Comparison of ENCODE assay signal across 7 mouse cellular contexts in genomic region chr11:62248401-62249244, GRCm38 (mm10). TPM values are rescaled to one million over a fixed set of nuclear protein-coding genes. Genes with fewer than 3 reads are reported as not detected.
DNase-seq lines count a peak whose midpoint lies in the region; ATAC-seq lines count a peak whose summit lies in the region.

Adora2b (plus strand) TSS chr11:62248984.

- peak within 1 kb of the TSS; percentile 27 for H3K9ac ChIP-seq in intestine, embryonic 14.5 days (ENCODE audit: low read length)
- peak within 1 kb of the TSS; percentile 64 for H3K9ac ChIP-seq in midbrain, embryonic 16.5 days (ENCODE audit: low read depth, low read length)

- 0 out of 2 replicates have a peak within 1 kb of the TSS, but pooled peaks have one; percentile 28 for H3K27ac ChIP-seq in intestine, embryonic 14.5 days (ENCODE audit: low read depth)
- no peak within 1 kb of the TSS for H3K27ac ChIP-seq in midbrain, embryonic 16.5 days (ENCODE audit: low read length)

- H3K4me1 ChIP-seq in intestine, embryonic 14.5 days (replicated peaks; ENCODE audit: control insufficient read depth, insufficient read depth, low read length), result peaks cover 19% of the 10 kb centered on the region
- peaks cover 10% of the 10 kb centered on the region; the same call in 1 of the 2 replicates for H3K4me1 ChIP-seq in midbrain, embryonic 16.5 days (ENCODE audit: control insufficient read depth, insufficient read depth, low read length)

- peak; percentile 36 for ATAC-seq in common myeloid progenitor, adult 5-6 weeks (replicated peaks; ENCODE audit: low read depth, poor library complexity, severe bottlenecking)
- peak; percentile 91 for ATAC-seq in intestine, embryonic 14.5 days (replicated peaks; ENCODE audit: low FRiP score, low TSS enrichment, low read depth)
- peak; percentile 89 for ATAC-seq in midbrain, embryonic 16.5 days

- no peaks in the 10 kb centered on the region for H3K36me3 ChIP-seq in intestine, embryonic 14.5 days (ENCODE audit: control insufficient read depth, insufficient read depth, low read length)
- H3K36me3 ChIP-seq in midbrain, embryonic 16.5 days (ENCODE audit: control insufficient read depth, insufficient read depth, low read length), result no peaks in the 10 kb centered on the region

- WGBS in intestine, embryonic 14.5 days, result under 1% methylated on average over 69 of the region's 69 CpGs
- WGBS in midbrain, embryonic 16.5 days, result under 1% methylated on average over 68 of the region's 69 CpGs

- H3K27me3 ChIP-seq in intestine, embryonic 14.5 days (replicated peaks; ENCODE audit: control insufficient read depth, insufficient read depth, low read length), result peaks cover 17% of the 10 kb centered on the region
- H3K27me3 ChIP-seq in midbrain, embryonic 16.5 days (ENCODE audit: control insufficient read depth, insufficient read depth, low read depth, low read length), result peaks cover 16% of the 10 kb centered on the region

- peak within 1 kb of the TSS; percentile 59 for H3K4me3 ChIP-seq in intestine, embryonic 14.5 days (ENCODE audit: low read depth, low read length)
- peak within 1 kb of the TSS; percentile 61 for H3K4me3 ChIP-seq in midbrain, embryonic 16.5 days (ENCODE audit: low read depth, low read length)

- H3K9me3 ChIP-seq in intestine, embryonic 14.5 days (ENCODE audit: control insufficient read depth, low read length), result 0 out of 2 replicates have a peak, but pooled peaks cover 7% of the 10 kb centered on the region
- no peaks in the 10 kb centered on the region for H3K9me3 ChIP-seq in midbrain, embryonic 16.5 days (replicated peaks; ENCODE audit: control insufficient read depth, low read length, poor library complexity, severe bottlenecking)

- peak within 1 kb of the TSS; percentile 85 for H3K4me2 ChIP-seq in intestine, embryonic 14.5 days (ENCODE audit: low read length)
- H3K4me2 ChIP-seq in midbrain, embryonic 16.5 days (ENCODE audit: low read length), result peak within 1 kb of the TSS; percentile 83

- DNase-seq in adrenal gland, adult 2 months, result peak; percentile 77
- DNase-seq in gastrocnemius, postnatal 25 days, result peak; percentile 69
- DNase-seq in intestine, embryonic 14.5 days (ENCODE audit: low spot score), result peak; percentile 91
- peak; percentile 82 for DNase-seq in liver
- DNase-seq in spleen, postnatal 4 days (ENCODE audit: low spot score in 2 of 2), result peak; percentile 59 to 82

RNA-seq across cellular contexts. Expression of gene Adora2b, which starts in this region (rescaled TPM):
- total RNA-seq in adrenal gland, adult 2 months (2021), result 1 to 10 TPM in 1 of 2 experiments, under 1 TPM in 1; 0.55 to 1.0 TPM
- polyA plus RNA-seq in adrenal gland, adult 2 months (2012; rRNA removed), result 1.8 and 2.5 TPM in 2 replicates
- total RNA-seq in common myeloid progenitor, adult 5-6 weeks (2017), result 0.41 TPM in 1 of 2 replicates, not detected in the other
- total RNA-seq in gastrocnemius, postnatal 25 days (2021), result under 1 TPM; 0.49 to 0.94 TPM
- 4.3 and 4.4 TPM in 2 replicates for polyA plus RNA-seq in intestine, embryonic 14.5 days (2014; fragmentation: Nextera tagmentation; extraction: Ambion mirVana)
- polyA plus RNA-seq in midbrain, embryonic 16.5 days (2015; fragmentation: Nextera tagmentation; extraction: Ambion mirVana), result 3.4 and 6.0 TPM in 2 replicates

Comparison
In these comparisons a context has a peak if more than half of its experiments do, and no peak if none do; other contexts are left out.
1. Peak in ATAC-seq in common myeloid progenitor, adult 5-6 weeks; RNA of the gene not detected or under 1 TPM.
2. Peak in DNase-seq in gastrocnemius, postnatal 25 days; RNA of the gene not detected or under 1 TPM.
3. ATAC-seq: peak in every context shown above with its lines; median percentile 91 in intestine, embryonic 14.5 days; 89 in midbrain, embryonic 16.5 days; 36 in common myeloid progenitor, adult 5-6 weeks.